Mouse (Mus musculus): ENCODE measurements around the gene Zfp217. TPM values are rescaled to one million over a fixed set of nuclear protein-coding genes. Genes with fewer than 3 reads are reported as not detected.

The Zfp217 gene
- polyA plus RNA-seq, 1 experiment from 2014 or later, result 4.1 TPM

GRCm38 (mm10) chr2:170158251-170158650 is 10.3 kb upstream of the Zfp217 start:
- no peak for ATAC-seq (ENCODE audit: insufficient number of reproducible peaks, low FRiP score, low TSS enrichment, low read depth)
- no peak overlapping the region for H3K9ac ChIP-seq
- H3K27me3 ChIP-seq, result no peaks in the 10 kb centered on the region
- H3K4me3 ChIP-seq (replicated peaks), result no peak overlapping the region
- H3K4me1 ChIP-seq, result peaks cover 33% of the 10 kb centered on the region
- H3K9me3 ChIP-seq (replicated peaks), result no peaks in the 10 kb centered on the region
- H3K27ac ChIP-seq (replicated peaks), result no peak overlapping the region
- 36% methylated on average over 5 of the region's 5 CpGs for WGBS
- no peak overlapping the region for H3K4me2 ChIP-seq (replicated peaks)
- no peaks in the 10 kb centered on the region for H3K36me3 ChIP-seq

- no peak overlapping the region for H3K4me2 ChIP-seq (replicated peaks)
- H3K27me3 ChIP-seq, result no peaks in the 10 kb centered on the region
- H3K9me3 ChIP-seq (replicated peaks), result no peaks in the 10 kb centered on the region
- no peak overlapping the region for H3K4me3 ChIP-seq (replicated peaks)
- 46% methylated on average over 11 of the region's 11 CpGs for WGBS
- no peak overlapping the region for H3K9ac ChIP-seq
- peaks cover 39% of the 10 kb centered on the region for H3K4me1 ChIP-seq
- H3K27ac ChIP-seq (replicated peaks), result no peak overlapping the region
- no peaks in the 10 kb centered on the region for H3K36me3 ChIP-seq
- ATAC-seq (ENCODE audit: insufficient number of reproducible peaks, low FRiP score, low TSS enrichment, low read depth), result no peak
These were observed 9.6 kb upstream of the Zfp217 start for GRCm38 (mm10) chr2:170157280-170158200.

GRCm38 (mm10) chr2:170155089-170155740 is 7.3 kb upstream of the Zfp217 start:
- Histone ChIP-seq H3K4me1 (peaks cover 37% of the 10 kb centered on the region), H3K4me2 (replicated peaks) (peak overlapping the region; percentile 61), H3K27me3 (no peaks in the 10 kb centered on the region), H3K9ac (no peak overlapping the region), H3K9me3 (replicated peaks) (no peaks in the 10 kb centered on the region), H3K36me3 (no peaks in the 10 kb centered on the region), H3K27ac (replicated peaks) (peak overlapping the region; percentile 85), H3K4me3 (replicated peaks) (peak overlapping the region; percentile 32)
- 4% methylated on average over 18 of the region's 18 CpGs for WGBS
- no peak for ATAC-seq (ENCODE audit: insufficient number of reproducible peaks, low FRiP score, low TSS enrichment, low read depth)

- peak overlapping the region; percentile 85 for H3K27ac ChIP-seq (replicated peaks)
These were observed 6.8 kb upstream of the Zfp217 start for GRCm38 (mm10) chr2:170154738-170155088.

GRCm38 (mm10) chr2:170154301-170154721 is 6.4 kb upstream of the Zfp217 start:
- H3K9ac ChIP-seq, result no peak overlapping the region
- no peaks in the 10 kb centered on the region for H3K36me3 ChIP-seq
- H3K27ac ChIP-seq (replicated peaks), result peak overlapping the region; percentile 85; the same call in 1 of the 2 replicates
- no peak for ATAC-seq (ENCODE audit: insufficient number of reproducible peaks, low FRiP score, low TSS enrichment, low read depth)
- H3K4me2 ChIP-seq (replicated peaks), result peak overlapping the region; percentile 61
- no peaks in the 10 kb centered on the region for H3K9me3 ChIP-seq (replicated peaks)
- H3K4me1 ChIP-seq, result peaks cover 35% of the 10 kb centered on the region
- H3K4me3 ChIP-seq (replicated peaks), result peak overlapping the region; percentile 40; the same call in 1 of the 2 replicates
- WGBS, result 25% methylated on average over 6 of the region's 6 CpGs
- H3K27me3 ChIP-seq, result no peaks in the 10 kb centered on the region

More at GRCm38 (mm10) chr2:170154738-170155088, 6.8 kb upstream of the Zfp217 start:
- no peak overlapping the region for H3K9ac ChIP-seq
- peaks cover 35% of the 10 kb centered on the region for H3K4me1 ChIP-seq
- no peak for ATAC-seq (ENCODE audit: insufficient number of reproducible peaks, low FRiP score, low TSS enrichment, low read depth)
- H3K4me3 ChIP-seq (replicated peaks), result peak overlapping the region; percentile 32
- WGBS, result 11% methylated on average over 5 of the region's 5 CpGs
- H3K9me3 ChIP-seq (replicated peaks), result no peaks in the 10 kb centered on the region
- no peaks in the 10 kb centered on the region for H3K36me3 ChIP-seq
- peak overlapping the region; percentile 61 for H3K4me2 ChIP-seq (replicated peaks)
- H3K27me3 ChIP-seq, result no peaks in the 10 kb centered on the region

- H3K27ac ChIP-seq (replicated peaks), result peak overlapping the region; percentile 81
- no peak overlapping the region for H3K9ac ChIP-seq
- H3K9me3 ChIP-seq (replicated peaks), result no peaks in the 10 kb centered on the region
- no peak; the same call in 1 of the 2 replicates for ATAC-seq (ENCODE audit: insufficient number of reproducible peaks, low FRiP score, low TSS enrichment, low read depth)
- H3K4me3 ChIP-seq (replicated peaks), result peak overlapping the region; percentile 40
- no peaks in the 10 kb centered on the region for H3K36me3 ChIP-seq
- WGBS, result 5% methylated on average over 37 of the region's 37 CpGs
- peak overlapping the region; percentile 61 for H3K4me2 ChIP-seq (replicated peaks)
- peaks cover 35% of the 10 kb centered on the region for H3K4me1 ChIP-seq
- no peaks in the 10 kb centered on the region for H3K27me3 ChIP-seq
These were observed 5.7 kb upstream of the Zfp217 start for GRCm38 (mm10) chr2:170153421-170154271.

- no peak for ATAC-seq (ENCODE audit: insufficient number of reproducible peaks, low FRiP score, low TSS enrichment, low read depth)
- Histone ChIP-seq H3K9ac (no peak overlapping the region), H3K4me3 (replicated peaks) (peak overlapping the region; percentile 40; the same call in 1 of the 2 replicates), H3K4me2 (replicated peaks) (peak overlapping the region; percentile 61), H3K27ac (replicated peaks) (peak overlapping the region; percentile 41; the same call in 1 of the 2 replicates), H3K9me3 (replicated peaks) (no peaks in the 10 kb centered on the region), H3K4me1 (peaks cover 34% of the 10 kb centered on the region), H3K27me3 (no peaks in the 10 kb centered on the region), H3K36me3 (no peaks in the 10 kb centered on the region)
- 23% methylated on average over 7 of the region's 7 CpGs for WGBS
These were observed 5.0 kb upstream of the Zfp217 start for GRCm38 (mm10) chr2:170152856-170153255.

- WGBS, result 45% methylated on average over 5 of the region's 5 CpGs
- no peaks in the 10 kb centered on the region for H3K36me3 ChIP-seq
- no peak for ATAC-seq (ENCODE audit: insufficient number of reproducible peaks, low FRiP score, low TSS enrichment, low read depth)
- H3K9ac ChIP-seq, result no peak overlapping the region
- H3K4me3 ChIP-seq (replicated peaks), result no peak overlapping the region
- H3K9me3 ChIP-seq (replicated peaks), result no peaks in the 10 kb centered on the region
- H3K4me2 ChIP-seq (replicated peaks), result no peak overlapping the region
- no peaks in the 10 kb centered on the region for H3K27me3 ChIP-seq
- H3K4me1 ChIP-seq, result peaks cover 39% of the 10 kb centered on the region
- 0 out of 2 replicates have a peak overlapping the region, but pooled peaks have one; percentile 36 for H3K27ac ChIP-seq (replicated peaks)
These were observed 4.3 kb upstream of the Zfp217 start for GRCm38 (mm10) chr2:170152036-170152686.

- Histone ChIP-seq H3K4me3 (replicated peaks) (no peak overlapping the region), H3K9me3 (replicated peaks) (no peaks in the 10 kb centered on the region), H3K27ac (replicated peaks) (no peak overlapping the region), H3K4me2 (replicated peaks) (no peak overlapping the region), H3K4me1 (peaks cover 39% of the 10 kb centered on the region), H3K27me3 (no peaks in the 10 kb centered on the region), H3K36me3 (no peaks in the 10 kb centered on the region), H3K9ac (no peak overlapping the region)
- WGBS, result 84% methylated on average over 8 of the region's 8 CpGs
- ATAC-seq (ENCODE audit: insufficient number of reproducible peaks, low FRiP score, low TSS enrichment, low read depth), result no peak
These were observed 3.6 kb upstream of the Zfp217 start for GRCm38 (mm10) chr2:170151470-170151869.

- no peak for ATAC-seq (ENCODE audit: insufficient number of reproducible peaks, low FRiP score, low TSS enrichment, low read depth)
- Histone ChIP-seq H3K9ac (no peak overlapping the region), H3K27me3 (no peaks in the 10 kb centered on the region), H3K9me3 (replicated peaks) (no peaks in the 10 kb centered on the region), H3K36me3 (no peaks in the 10 kb centered on the region), H3K4me1 (peaks cover 24% of the 10 kb centered on the region), H3K27ac (replicated peaks) (no peak overlapping the region), H3K4me3 (replicated peaks) (no peak overlapping the region), H3K4me2 (replicated peaks) (no peak overlapping the region)
- 62% methylated on average over 7 of the region's 7 CpGs for WGBS
These were observed 925 bp upstream of the Zfp217 start for GRCm38 (mm10) chr2:170148828-170149227.

Measured in embryonic facial prominence, embryonic 15.5 days (tissue).